Mouse (Mus musculus) olfactory bulb, adult 2 months (tissue): Measurements from ENCODE around the gene Mbtps1.

Experiments used
- CTCF ChIP-seq: fragments of 200-500 bp; IDR thresholded peaks from 2 replicates; pipeline ENCODE4 v1.5.1; 2012; ENCODE audit warnings: low read depth, mild to moderate bottlenecking, low read length, moderate library complexity; ENCODE audit not compliant: insufficient read depth
- POLR2A ChIP-seq: fragments of 200-500 bp; IDR thresholded peaks from 2 replicates; pipeline ENCODE4 v1.6.1; 2012; ENCODE audit warnings: mild to moderate bottlenecking, low read depth, low read length, moderate library complexity; ENCODE audit not compliant: insufficient read depth

GRCm38 (mm10) chr8:119514940-119515339 lies 43.6 kb downstream of the Mbtps1 start:
- TF ChIP-seq POLR2A (no peak), CTCF (no peak)
